ENCODE assay signal across 23 mouse cellular contexts in the genomic region with DNA sequence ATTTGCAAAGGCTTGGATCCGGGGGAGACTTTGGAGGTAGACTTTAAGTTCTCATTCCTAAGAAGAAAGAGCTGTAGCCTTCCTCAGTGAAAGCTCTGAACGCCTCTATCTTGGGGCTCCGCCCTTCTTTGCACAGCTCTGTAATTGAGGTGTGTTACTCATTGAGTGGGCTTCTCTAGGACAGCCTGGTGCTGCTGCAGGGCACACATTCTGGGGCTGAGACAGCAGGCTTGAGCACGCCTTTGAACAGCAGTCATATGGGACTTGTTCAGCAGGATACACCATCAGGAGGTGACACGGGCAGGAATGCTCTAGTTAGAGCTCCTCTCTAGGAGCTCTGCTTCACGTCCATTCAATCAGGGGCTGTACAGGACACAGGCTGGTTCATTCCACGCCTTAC. TPM values are rescaled to one million over a fixed set of nuclear protein-coding genes. Genes with fewer than 3 reads are reported as not detected.
A peak's percentile ranks its signal among the peaks of the same experiment; 100 is the strongest.
DNase-seq lines count a peak whose midpoint lies in the region; ATAC-seq and TF ChIP-seq lines count a peak whose summit lies in the region.
"Had no signal": no experiment of that assay in that cellular context is flagged by ENCODE, and none has a peak within 500 bp of the region (broad histone marks: within the 10 kb centered on the region; RNA-seq: fewer than 3 reads in every experiment).

No protein-coding gene starts in this region.

- no peaks in the 10 kb centered on the region for H3K27me3 ChIP-seq in embryonic facial prominence, embryonic 11.5 days (ENCODE audit: control insufficient read depth, insufficient read depth, low read length)
- H3K27me3 ChIP-seq in stomach, embryonic 14.5 days (ENCODE audit: control insufficient read depth, insufficient read depth, low read length) = no peaks in the 10 kb centered on the region
- no peaks in the 10 kb centered on the region for H3K27me3 ChIP-seq in heart, embryonic 11.5 days (ENCODE audit: control insufficient read depth, insufficient read depth, low read length)
- H3K27me3 ChIP-seq in forebrain, embryonic 15.5 days = no peaks in the 10 kb centered on the region
- H3K27me3 ChIP-seq: CH12.LX; embryonic facial prominence, embryonic 12.5 days; heart, embryonic 12.5 days; hindbrain, embryonic 15.5 days; Patski had no signal

- DNase-seq in brain, adult 2 months (ENCODE audit: low read depth, low spot score) = peak; percentile 24
- peak; percentile 13 for DNase-seq in embryonic facial prominence, embryonic 11.5 days (ENCODE audit: low spot score)
- DNase-seq in forelimb bud, embryonic 11.5 days (ENCODE audit: low read depth, low spot score) = peak; percentile 7
- no peak for DNase-seq in layer of hippocampus, adult 2 months (ENCODE audit: low spot score in 2 of 2)
- DNase-seq: adrenal gland, adult 2 months; adrenal gland, postnatal 25 days; cerebellum, adult 2 months; cerebellum, postnatal 10 days; gastrocnemius, postnatal 10 days; heart, adult 2 months; heart, postnatal 36 days had no signal

- no peaks in the 10 kb centered on the region; the same call in 1 of the 2 replicates for H3K36me3 ChIP-seq in embryonic facial prominence, embryonic 11.5 days (replicated peaks; ENCODE audit: control insufficient read depth, insufficient read depth, low read depth, low read length)
- H3K36me3 ChIP-seq in stomach, embryonic 14.5 days (ENCODE audit: control insufficient read depth, insufficient read depth, low read length) = peaks cover 29% of the 10 kb centered on the region
- peaks cover 17% of the 10 kb centered on the region for H3K36me3 ChIP-seq in heart, embryonic 11.5 days (ENCODE audit: control insufficient read depth, insufficient read depth, low read length)
- peaks cover 55% of the 10 kb centered on the region for H3K36me3 ChIP-seq in forebrain, embryonic 15.5 days

- H3K4me1 ChIP-seq in embryonic facial prominence, embryonic 11.5 days (ENCODE audit: control insufficient read depth, insufficient read depth, low read length) = no peaks in the 10 kb centered on the region
- no peaks in the 10 kb centered on the region for H3K4me1 ChIP-seq in stomach, embryonic 14.5 days (ENCODE audit: control insufficient read depth, insufficient read depth, low read length)
- no peaks in the 10 kb centered on the region for H3K4me1 ChIP-seq in heart, embryonic 11.5 days (ENCODE audit: control insufficient read depth, insufficient read depth, low read length)
- no peaks in the 10 kb centered on the region for H3K4me1 ChIP-seq in forebrain, embryonic 15.5 days
- H3K4me1 ChIP-seq: embryonic facial prominence, embryonic 12.5 days; forebrain, embryonic 10.5 days; heart, embryonic 12.5 days; hindbrain, embryonic 15.5 days had no signal

- H3K4me3 ChIP-seq in embryonic facial prominence, embryonic 11.5 days (ENCODE audit: low read depth, low read length) = no peak overlapping the region
- no peak overlapping the region for H3K4me3 ChIP-seq in stomach, embryonic 14.5 days (ENCODE audit: low read depth, low read length)
- no peak overlapping the region for H3K4me3 ChIP-seq in layer of hippocampus, adult 2 months
- H3K4me3 ChIP-seq in heart, embryonic 11.5 days (ENCODE audit: low read depth, low read length) = no peak overlapping the region
- H3K4me3 ChIP-seq in forebrain, embryonic 15.5 days = no peak overlapping the region
- H3K4me3 ChIP-seq: embryonic facial prominence, embryonic 12.5 days; erythroblast, embryonic 14.5 days; forebrain, embryonic 10.5 days; heart, adult 2 months; heart, embryonic 12.5 days; hindbrain, embryonic 15.5 days had no signal

- no peaks in the 10 kb centered on the region for H3K9me3 ChIP-seq in embryonic facial prominence, embryonic 11.5 days (replicated peaks; ENCODE audit: control insufficient read depth, low read length)
- no peaks in the 10 kb centered on the region for H3K9me3 ChIP-seq in stomach, embryonic 14.5 days (ENCODE audit: control insufficient read depth, low read depth, low read length)
- H3K9me3 ChIP-seq in heart, embryonic 11.5 days (replicated peaks; ENCODE audit: control insufficient read depth, low read length) = no peaks in the 10 kb centered on the region
- H3K9me3 ChIP-seq in forebrain, embryonic 15.5 days = no peaks in the 10 kb centered on the region
- H3K9me3 ChIP-seq: embryonic facial prominence, embryonic 12.5 days; forebrain, embryonic 10.5 days; heart, embryonic 12.5 days; hindbrain, embryonic 15.5 days had no signal

- no peak for ATAC-seq in embryonic facial prominence, embryonic 11.5 days (replicated peaks; ENCODE audit: insufficient number of reproducible peaks, low FRiP score, low TSS enrichment, low read depth)
- ATAC-seq in stomach, embryonic 14.5 days (ENCODE audit: insufficient number of reproducible peaks, insufficient read depth, low FRiP score, low read depth) = 0 out of 2 replicates have a peak, but pooled peaks have one; percentile 49
- ATAC-seq in heart, embryonic 11.5 days (replicated peaks; ENCODE audit: insufficient number of reproducible peaks, low FRiP score, low TSS enrichment) = no peak
- ATAC-seq in forebrain, embryonic 15.5 days (replicated peaks) = no peak
- no peak for ATAC-seq in activated CD4-positive, CD25-positive, alpha-beta regulatory T cell, adult 4 months
- ATAC-seq: forebrain, embryonic 14.5 days; Patski had no signal

- no peak overlapping the region for H3K9ac ChIP-seq in embryonic facial prominence, embryonic 11.5 days (replicated peaks; ENCODE audit: low read length)
- H3K9ac ChIP-seq in stomach, embryonic 14.5 days (replicated peaks; ENCODE audit: low read depth, low read length) = no peak overlapping the region
- no peak overlapping the region for H3K9ac ChIP-seq in heart, embryonic 11.5 days (ENCODE audit: low read depth, low read length)
- no peak overlapping the region for H3K9ac ChIP-seq in forebrain, embryonic 15.5 days (replicated peaks)
- H3K9ac ChIP-seq: embryonic facial prominence, embryonic 12.5 days; heart, embryonic 12.5 days; hindbrain, embryonic 15.5 days had no signal

- WGBS in embryonic facial prominence, embryonic 11.5 days = 82% methylated on average over 7 of the region's 7 CpGs
- 83% methylated on average over 7 of the region's 7 CpGs for WGBS in stomach, embryonic 14.5 days
- WGBS in heart, embryonic 11.5 days (ENCODE audit: insufficient replicate concordance) = 84% methylated on average over 7 of the region's 7 CpGs
- 87% methylated on average over 7 of the region's 7 CpGs for WGBS in forebrain, embryonic 15.5 days

- no peak overlapping the region for H3K27ac ChIP-seq in embryonic facial prominence, embryonic 11.5 days (replicated peaks; ENCODE audit: low read depth, low read length)
- H3K27ac ChIP-seq in stomach, embryonic 14.5 days (ENCODE audit: low read length) = no peak overlapping the region
- H3K27ac ChIP-seq in layer of hippocampus, adult 2 months = no peak overlapping the region
- H3K27ac ChIP-seq in heart, embryonic 11.5 days (ENCODE audit: low read depth, low read length) = no peak overlapping the region
- no peak overlapping the region for H3K27ac ChIP-seq in forebrain, embryonic 15.5 days (replicated peaks)
- H3K27ac ChIP-seq: embryonic facial prominence, embryonic 12.5 days; forebrain, embryonic 10.5 days; heart, adult 2 months; hindbrain, embryonic 15.5 days had no signal

- no peak for TF ChIP-seq CTCF in layer of hippocampus, adult 2 months (conservative IDR thresholded peaks at IDR 0.05)

- H3K4me2 ChIP-seq in embryonic facial prominence, embryonic 11.5 days (ENCODE audit: low read depth, low read length) = no peak overlapping the region
- no peak overlapping the region for H3K4me2 ChIP-seq in stomach, embryonic 14.5 days (replicated peaks; ENCODE audit: low read depth, low read length)
- no peak overlapping the region for H3K4me2 ChIP-seq in heart, embryonic 11.5 days
- no peak overlapping the region for H3K4me2 ChIP-seq in forebrain, embryonic 15.5 days (replicated peaks)
- H3K4me2 ChIP-seq: embryonic facial prominence, embryonic 12.5 days; heart, embryonic 12.5 days; hindbrain, embryonic 15.5 days had no signal

RNA-seq across cellular contexts. Expression of gene Pik3r4, which starts 22.5 kb away (rescaled TPM):
- 26.8 and 28.4 TPM in 2 replicates for polyA plus RNA-seq in embryonic facial prominence, embryonic 11.5 days (2014; fragmentation: Nextera tagmentation; extraction: Ambion mirVana)
- 24.9 and 26.5 TPM in 2 replicates for polyA plus RNA-seq in stomach, embryonic 14.5 days (2014; fragmentation: Nextera tagmentation; extraction: Ambion mirVana)
- total RNA-seq in layer of hippocampus, adult 2 months (2021) = 10 to 100 TPM; 46.2 to 48.4 TPM
- polyA plus RNA-seq in heart, embryonic 11.5 days (2014; fragmentation: Nextera tagmentation; extraction: Ambion mirVana) = 16.1 and 18.9 TPM in 2 replicates
- 19.0 and 19.7 TPM in 2 replicates for polyA plus RNA-seq in forebrain, embryonic 15.5 days (2015; fragmentation: Nextera tagmentation; extraction: Ambion mirVana)
- polyA plus RNA-seq in activated CD4-positive, CD25-positive, alpha-beta regulatory T cell, adult 4 months (2017; shearing (Covaris generic)) = 10 to 100 TPM; 16.4 to 16.6 TPM

Comparison
In these comparisons a context has a peak if more than half of its experiments do, and no peak if none do; other contexts are left out.
1. DNase-seq: peak in brain, adult 2 months (single experiment), embryonic facial prominence, embryonic 11.5 days (single experiment) and forelimb bud, embryonic 11.5 days (single experiment); none in layer of hippocampus, adult 2 months (0 of 2).